Mouse (Mus musculus) hindbrain, postnatal 0 days (tissue): ENCODE results near the gene Ebf1. TPM values are rescaled to one million over a fixed set of nuclear protein-coding genes. Genes with fewer than 3 reads are reported as not detected.
A peak's percentile ranks its signal among the peaks of the same experiment; 100 is the strongest.

Experiments
- ATAC-seq: fragments of 200-750 bp; cut with Nextera tagmentation; 2 replicates; pipeline ENCODE4 v1.8.0; 2017; ENCODE audit warnings: mild to moderate bottlenecking, moderate TSS enrichment, moderate library complexity
- DNase-seq: peaks from one replicate; pipeline ENCODE4 v3.0.0-alpha.2; 2015; ENCODE audit warnings: low spot score
- H3K27ac ChIP-seq: fragments of 300-500 bp; sonication (generic); 2 replicates; pipeline ENCODE4 v1.5.1; 2014; ENCODE audit warnings: mild to moderate bottlenecking
- H3K27me3 ChIP-seq: fragments of 300-500 bp; sonication (generic); 2 replicates; pipeline ENCODE4 v1.6.1; 2014; ENCODE audit warnings: low read length, mixed read lengths; ENCODE audit not compliant: insufficient read depth
- H3K36me3 ChIP-seq: fragments of 300-500 bp; sonication (generic); 2 replicates; pipeline ENCODE4 v1.6.1; 2014; ENCODE audit warnings: low read length, mixed read lengths; ENCODE audit not compliant: insufficient read depth
- H3K4me1 ChIP-seq: fragments of 300-500 bp; sonication (generic); 2 replicates; pipeline ENCODE4 v1.6.1; 2014; ENCODE audit warnings: antibody characterized with exemption, low read length, mixed read lengths; ENCODE audit not compliant: insufficient read depth
- H3K4me2 ChIP-seq: fragments of 300-500 bp; sonication (generic); 2 replicates; pipeline ENCODE4 v1.6.1; 2014; ENCODE audit warnings: low read depth, mild to moderate bottlenecking, low read length, moderate library complexity, mixed read lengths
- H3K4me3 ChIP-seq: fragments of 300-500 bp; sonication (generic); 2 replicates; pipeline ENCODE4 v1.5.1; 2014; ENCODE audit warnings: low read length
- H3K9ac ChIP-seq: fragments of 300-500 bp; sonication (generic); replicated peaks from 2 replicates; pipeline ENCODE4 v1.6.1; 2014; ENCODE audit warnings: mild to moderate bottlenecking, low read length, moderate library complexity, mixed read lengths
- H3K9me3 ChIP-seq: fragments of 300-500 bp; sonication (generic); 2 replicates; pipeline ENCODE4 v1.6.1; 2016; ENCODE audit warnings: low read length, mixed read lengths
- CTCF ChIP-seq: IDR thresholded peaks from 2 replicates; pipeline ENCODE4 v1.5.1; 2016; ENCODE audit warnings: antibody characterized with exemption, control low read depth, low read depth
- WGBS: fragments of 180-500 bp; shearing (Covaris S2); extraction: QIAGEN DNeasy Blood & Tissue Kit; methylation state at CpG from one replicate; pipeline ENCODE4 v1.1.7; 2014; 5-methylcytosine and 5-hydroxymethylcytosine counted together
- polyA plus RNA-seq: library from polyadenylated mRNA; unstranded; fragments of >200 nt; fragmentation: Nextera tagmentation; extraction: Ambion mirVana; gene quantifications from 2 replicates; pipeline ENCODE4 v1.2.1, GENCODE M21; 2015
- total RNA-seq: library from RNA; depleted of rRNA; stranded (reverse); fragments of >200 nt; gene quantifications from 2 replicates; pipeline ENCODE4 v1.2.3, GENCODE M21; 2014

The Ebf1 gene
- total and polyA plus RNA-seq, 2 experiments from 2014 or later = 67.1 to 71.7 TPM

DNA sequence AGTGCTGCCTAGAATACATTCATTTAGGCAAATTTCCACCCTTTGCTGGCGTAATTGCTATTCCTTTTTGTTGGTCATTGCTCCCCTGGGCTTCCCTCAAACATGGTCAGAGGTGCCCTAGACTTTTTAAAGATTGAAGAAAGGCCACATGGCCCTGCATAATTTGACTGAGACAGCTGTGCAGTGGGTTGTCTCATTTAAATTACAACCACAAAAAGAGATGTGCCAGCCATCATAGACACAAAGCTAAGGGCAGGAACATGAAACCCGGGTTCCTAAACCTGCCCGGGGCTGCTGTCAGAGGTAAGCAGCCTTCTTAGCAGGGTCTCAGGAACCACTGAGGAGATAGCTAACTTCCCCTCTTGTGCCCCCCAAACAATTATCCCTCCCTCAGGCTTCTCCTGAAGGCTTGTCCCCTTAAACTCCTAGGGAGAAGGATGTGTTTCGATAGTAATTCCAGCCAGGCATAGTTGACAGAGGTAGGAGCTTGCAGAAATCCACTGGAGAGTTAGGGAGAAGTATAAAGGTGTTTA, 46.6 kb downstream of the Ebf1 start:
- H3K27ac ChIP-seq = no peak overlapping the region
- TF ChIP-seq CTCF = no peak
- DNase-seq (no peak), ATAC-seq (no peak)
- 43% methylated on average over 4 of the region's 4 CpGs for WGBS
- H3K4me2 ChIP-seq = no peak overlapping the region
- no peaks in the 10 kb centered on the region for H3K9me3 ChIP-seq
- H3K4me1 ChIP-seq = peaks cover 6% of the 10 kb centered on the region; the same call in 1 of the 2 replicates
- H3K4me3 ChIP-seq = no peak overlapping the region
- no peaks in the 10 kb centered on the region for H3K27me3 ChIP-seq
- H3K36me3 ChIP-seq = no peaks in the 10 kb centered on the region
- no peak overlapping the region for H3K9ac ChIP-seq

DNA sequence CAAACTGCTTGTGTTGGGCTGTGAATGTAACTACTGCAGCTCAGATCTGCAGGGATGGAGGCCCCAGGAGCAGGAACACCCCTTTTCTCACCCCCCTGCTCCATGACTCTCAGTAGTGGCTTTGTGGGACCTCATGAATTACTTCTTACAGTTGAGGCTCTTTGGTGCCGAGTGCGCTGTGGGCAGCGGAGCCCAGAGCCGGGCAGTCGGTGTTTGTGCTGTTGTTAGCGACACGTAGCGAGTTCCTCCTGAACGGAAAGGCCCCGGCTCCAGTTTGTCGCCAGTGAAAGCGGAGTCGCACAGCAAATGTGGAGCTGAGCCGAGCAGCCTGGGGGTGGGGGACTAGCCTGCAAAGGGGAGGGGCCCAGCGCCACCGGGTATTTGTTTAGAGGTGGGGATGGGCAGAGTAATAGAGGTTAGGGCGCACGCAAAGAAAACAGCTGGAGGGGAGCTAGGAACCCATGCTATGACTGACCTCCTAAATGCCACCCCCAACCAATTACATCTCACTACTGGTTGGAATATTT, 48.1 kb downstream of the Ebf1 start:
- 7% methylated on average over 18 of the region's 18 CpGs for WGBS
- no peak for TF ChIP-seq CTCF
- Histone ChIP-seq H3K9ac (0 out of 2 replicates have a peak overlapping the region, but pooled peaks have one; percentile 30), H3K9me3 (no peaks in the 10 kb centered on the region), H3K27ac (peak overlapping the region; percentile 48; the same call in 1 of the 2 replicates), H3K4me2 (peak overlapping the region; percentile 61), H3K4me3 (peak overlapping the region; percentile 29), H3K4me1 (peaks cover 6% of the 10 kb centered on the region; the same call in 1 of the 2 replicates), H3K27me3 (no peaks in the 10 kb centered on the region), H3K36me3 (no peaks in the 10 kb centered on the region)
- peak; percentile 66 for DNase-seq
- peak; percentile 82 for ATAC-seq

- H3K4me2 ChIP-seq = peak overlapping the region; percentile 61; the same call in 1 of the 2 replicates
- H3K4me1 ChIP-seq = peaks cover 6% of the 10 kb centered on the region; the same call in 1 of the 2 replicates
- no peaks in the 10 kb centered on the region for H3K27me3 ChIP-seq
- H3K27ac ChIP-seq = peak overlapping the region; percentile 48; the same call in 1 of the 2 replicates
- 45% methylated on average over 7 of the region's 7 CpGs for WGBS
- H3K36me3 ChIP-seq = no peaks in the 10 kb centered on the region
- TF ChIP-seq CTCF = no peak
- no peaks in the 10 kb centered on the region for H3K9me3 ChIP-seq
- no peak overlapping the region for H3K9ac ChIP-seq
- DNase-seq (no peak), ATAC-seq (no peak)
- no peak overlapping the region; the same call in 1 of the 2 replicates for H3K4me3 ChIP-seq
Observed at GRCm38 (mm10) chr11:44665741-44666531, 48.8 kb downstream of the Ebf1 start.

DNA sequence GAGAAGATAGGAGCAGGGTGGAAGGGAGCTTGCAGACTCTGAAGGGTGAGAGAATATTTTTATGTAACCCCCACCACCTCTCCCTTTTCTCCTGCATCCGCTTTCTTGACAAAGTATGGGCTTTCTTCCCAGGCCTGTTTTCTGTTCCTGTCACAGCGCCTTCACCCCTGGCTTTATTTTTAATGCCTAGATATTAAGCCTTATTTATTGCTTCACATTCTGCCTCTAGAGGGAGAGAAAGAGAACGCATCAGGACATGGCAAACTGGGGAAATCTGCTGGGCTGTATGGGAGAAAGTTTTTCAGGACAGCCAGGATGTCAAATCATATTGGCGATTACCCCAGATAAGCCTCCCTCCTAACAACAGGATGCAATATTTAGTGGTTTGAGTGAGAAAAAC, 49.6 kb downstream of the Ebf1 start:
- DNase-seq (no peak), ATAC-seq (no peak)
- H3K4me1 ChIP-seq = peaks cover 6% of the 10 kb centered on the region; the same call in 1 of the 2 replicates
- peak; percentile 51 for TF ChIP-seq CTCF
- WGBS = 50% methylated on average over 4 of the region's 4 CpGs
- H3K4me3 ChIP-seq = no peak overlapping the region
- no peak overlapping the region for H3K4me2 ChIP-seq
- H3K9ac ChIP-seq = no peak overlapping the region
- no peaks in the 10 kb centered on the region for H3K27me3 ChIP-seq
- no peaks in the 10 kb centered on the region for H3K9me3 ChIP-seq
- no peaks in the 10 kb centered on the region for H3K36me3 ChIP-seq
- H3K27ac ChIP-seq = no peak overlapping the region

DNA sequence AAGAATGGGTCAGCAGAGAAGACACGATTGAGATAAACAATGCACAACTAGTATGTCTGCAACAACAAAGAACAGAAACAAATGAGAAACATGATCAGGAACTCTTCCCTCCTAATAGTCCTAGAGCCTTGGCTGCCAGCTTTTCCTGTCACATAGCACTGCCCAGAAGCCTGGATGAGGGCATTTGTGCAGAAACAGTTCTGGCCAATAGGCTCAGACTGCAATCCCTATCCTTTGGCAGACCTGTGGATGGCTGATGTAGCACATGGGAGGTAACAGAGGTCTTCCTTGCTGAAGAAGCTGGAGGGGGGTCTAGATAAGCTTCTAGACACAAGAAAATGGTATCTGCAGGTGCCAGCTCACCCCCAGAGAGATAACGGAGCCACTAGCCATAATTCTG, 64.2 kb downstream of the Ebf1 start:
- Histone ChIP-seq H3K9ac (no peak overlapping the region), H3K9me3 (no peaks in the 10 kb centered on the region), H3K4me2 (no peak overlapping the region), H3K36me3 (no peaks in the 10 kb centered on the region), H3K27me3 (no peaks in the 10 kb centered on the region), H3K27ac (no peak overlapping the region), H3K4me3 (no peak overlapping the region), H3K4me1 (0 out of 2 replicates have a peak, but pooled peaks cover 3% of the 10 kb centered on the region)
- TF ChIP-seq CTCF = no peak
- WGBS = 76% methylated on average over 2 of the region's 2 CpGs
- ATAC-seq (peak; percentile 56; the same call in 1 of the 2 replicates), DNase-seq (no peak)

DNA sequence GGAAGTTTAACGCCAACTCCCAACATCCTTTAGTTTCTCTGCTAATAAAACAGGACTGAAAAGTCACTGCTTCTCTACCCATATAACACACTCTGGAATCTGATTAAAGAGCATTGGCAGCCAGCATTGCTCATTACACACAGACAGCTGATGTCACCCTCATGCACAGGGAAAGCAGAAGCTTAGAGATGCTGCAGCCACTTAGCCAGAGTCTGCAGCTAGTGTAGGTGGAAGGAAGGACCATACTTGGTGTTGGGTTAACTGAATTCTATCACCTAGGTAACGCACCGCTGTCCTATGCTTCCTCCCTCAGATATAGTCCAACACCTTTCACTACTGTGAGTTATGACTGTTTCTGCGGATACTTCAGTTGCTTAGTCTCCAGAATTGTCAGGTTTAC, 64.9 kb downstream of the Ebf1 start:
- H3K4me2 ChIP-seq = no peak overlapping the region
- H3K9ac ChIP-seq = no peak overlapping the region
- H3K4me1 ChIP-seq = 0 out of 2 replicates have a peak, but pooled peaks cover 3% of the 10 kb centered on the region
- WGBS = 84% methylated on average over 4 of the region's 4 CpGs
- no peaks in the 10 kb centered on the region for H3K9me3 ChIP-seq
- DNase-seq (no peak), ATAC-seq (peak; percentile 55; the same call in 1 of the 2 replicates)
- no peak overlapping the region for H3K27ac ChIP-seq
- no peaks in the 10 kb centered on the region for H3K36me3 ChIP-seq
- H3K4me3 ChIP-seq = no peak overlapping the region
- no peaks in the 10 kb centered on the region for H3K27me3 ChIP-seq
- TF ChIP-seq CTCF = no peak
